Mouse (Mus musculus) ES-Bruce4 (cell line): ENCODE results near the gene Dnajc5. TPM values are rescaled to one million over a fixed set of nuclear protein-coding genes. Genes with fewer than 3 reads are reported as not detected.
A peak's percentile ranks its signal among the peaks of the same experiment; 100 is the strongest.

ENCODE experiments used
- H3K27ac ChIP-seq: 2 replicates; pipeline ENCODE4 v1.5.1; 2012; ENCODE audit warnings: low read length, inconsistent platforms; ENCODE audit not compliant: insufficient read depth
- H3K27me3 ChIP-seq: 2 replicates; pipeline ENCODE4 v1.6.1; 2012; ENCODE audit warnings: mild to moderate bottlenecking, low read length, inconsistent platforms; ENCODE audit not compliant: control insufficient read depth, poor library complexity, insufficient read depth, severe bottlenecking
- H3K36me3 ChIP-seq: 2 replicates; pipeline ENCODE4 v1.6.1; 2012; ENCODE audit warnings: inconsistent platforms, mild to moderate bottlenecking, low read length, moderate library complexity; ENCODE audit not compliant: control insufficient read depth, poor library complexity, insufficient read depth, severe bottlenecking
- H3K4me1 ChIP-seq: one replicate; pipeline ENCODE4 v1.8.1; 2011; ENCODE audit warnings: low read length; ENCODE audit not compliant: control insufficient read depth, insufficient read depth
- H3K4me3 ChIP-seq: 2 replicates; pipeline ENCODE4 v1.5.1; 2011; ENCODE audit warnings: low read depth, mild to moderate bottlenecking, low read length
- H3K9ac ChIP-seq: 2 replicates; pipeline ENCODE4 v1.6.1; 2012; ENCODE audit warnings: low read depth, mild to moderate bottlenecking, inconsistent platforms; ENCODE audit not compliant: poor library complexity, severe bottlenecking
- H3K9me3 ChIP-seq: replicated peaks from 2 replicates; pipeline ENCODE4 v1.6.1; 2012; ENCODE audit warnings: mild to moderate bottlenecking, low read length, inconsistent platforms; ENCODE audit not compliant: control insufficient read depth, poor library complexity, insufficient read depth, severe bottlenecking
- CTCF ChIP-seq: IDR thresholded peaks from one replicate; pipeline ENCODE4 v1.8.1; 2011; ENCODE audit warnings: low read depth, low read length
- EP300 ChIP-seq: IDR thresholded peaks from 2 replicates; pipeline ENCODE4 v1.6.1; 2011; ENCODE audit warnings: low read depth, low read length; ENCODE audit not compliant: insufficient read depth
- POLR2A ChIP-seq: IDR thresholded peaks from one replicate; pipeline ENCODE4 v1.8.1; 2011; ENCODE audit warnings: low read length; ENCODE audit not compliant: insufficient read depth
- polyA plus RNA-seq: library from polyadenylated mRNA; stranded (reverse); fragments of >200 nt; gene quantifications from 2 replicates; pipeline ENCODE4 v1.2.4, GENCODE M21; 2011; ENCODE audit warnings: low read depth; ENCODE audit not compliant: missing spikeins, insufficient read depth, insufficient read length

Gene Dnajc5
- polyA plus RNA-seq, 1 experiment, result 59.0 TPM

DNA sequence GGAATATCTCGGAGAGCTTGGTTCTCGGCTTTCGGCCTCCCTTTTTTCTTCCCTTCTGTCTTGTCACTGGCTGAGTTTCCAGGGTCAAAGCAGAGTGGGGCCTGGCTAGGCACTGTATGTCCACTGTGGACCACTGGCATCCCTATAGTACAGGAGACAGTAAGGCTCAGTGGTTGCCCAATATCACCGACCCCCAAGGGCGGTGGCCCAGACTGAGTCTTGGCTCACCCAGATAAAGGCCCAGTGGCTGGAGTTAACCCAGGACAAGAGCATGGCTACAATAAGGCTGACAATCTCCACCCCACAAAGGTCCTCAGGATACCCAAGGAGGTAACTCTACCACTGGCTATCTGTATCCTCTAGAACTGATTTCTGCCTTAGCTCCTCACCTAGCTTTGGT lies 70.2 kb downstream of the Dnajc5 start:
- Histone ChIP-seq H3K9ac (no peak overlapping the region), H3K9me3 (no peaks in the 10 kb centered on the region), H3K27me3 (no peaks in the 10 kb centered on the region), H3K4me1 (no peaks in the 10 kb centered on the region), H3K36me3 (peaks cover 8% of the 10 kb centered on the region; the same call in 1 of the 2 replicates), H3K4me3 (no peak overlapping the region), H3K27ac (no peak overlapping the region)
- no peak for TF ChIP-seq CTCF
- no peak for TF ChIP-seq POLR2A
- no peak for TF ChIP-seq EP300

DNA sequence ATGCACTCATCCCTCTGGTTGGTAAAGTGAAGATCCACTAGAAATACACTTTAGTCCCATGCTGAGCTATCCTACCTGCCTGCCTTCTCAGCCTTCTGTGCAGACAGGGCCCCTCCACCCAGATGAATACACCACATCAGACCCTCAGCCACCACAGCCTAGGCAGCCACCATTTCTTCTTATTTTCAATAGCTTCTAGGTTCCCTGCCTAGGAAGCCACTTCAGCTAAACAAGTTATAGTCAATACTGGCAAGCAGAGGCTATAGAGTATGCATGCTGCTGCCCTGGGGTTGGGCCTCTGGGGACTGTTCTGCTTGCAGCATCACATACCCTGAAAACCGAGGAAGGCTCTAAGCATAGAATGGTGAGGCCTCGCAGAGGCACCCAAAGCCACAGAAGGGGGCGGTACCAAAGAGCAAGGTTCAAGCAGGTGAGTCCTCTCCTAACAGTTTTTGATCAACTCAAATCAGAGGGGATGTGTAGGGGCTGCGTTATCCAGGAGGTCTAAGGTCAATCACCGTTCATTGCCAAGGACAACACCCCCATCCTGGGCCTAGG lies 71.3 kb downstream of the Dnajc5 start, which contains the start of gene Prpf6:
TSS of gene Prpf6 (plus strand) at position 341 of the 558 bp plus-strand sequence.
- H3K27ac ChIP-seq, result no peak within 1 kb of the TSS
- H3K4me1 ChIP-seq, result no peaks in the 10 kb centered on the region
- H3K9ac ChIP-seq, result peak within 1 kb of the TSS; percentile 98
- H3K27me3 ChIP-seq, result no peaks in the 10 kb centered on the region
- TF ChIP-seq POLR2A (no peak), EP300 (no peak), CTCF (no peak)
- no peaks in the 10 kb centered on the region for H3K9me3 ChIP-seq
- H3K36me3 ChIP-seq, result peaks cover 8% of the 10 kb centered on the region; the same call in 1 of the 2 replicates
- peak within 1 kb of the TSS; percentile 89 for H3K4me3 ChIP-seq

DNA sequence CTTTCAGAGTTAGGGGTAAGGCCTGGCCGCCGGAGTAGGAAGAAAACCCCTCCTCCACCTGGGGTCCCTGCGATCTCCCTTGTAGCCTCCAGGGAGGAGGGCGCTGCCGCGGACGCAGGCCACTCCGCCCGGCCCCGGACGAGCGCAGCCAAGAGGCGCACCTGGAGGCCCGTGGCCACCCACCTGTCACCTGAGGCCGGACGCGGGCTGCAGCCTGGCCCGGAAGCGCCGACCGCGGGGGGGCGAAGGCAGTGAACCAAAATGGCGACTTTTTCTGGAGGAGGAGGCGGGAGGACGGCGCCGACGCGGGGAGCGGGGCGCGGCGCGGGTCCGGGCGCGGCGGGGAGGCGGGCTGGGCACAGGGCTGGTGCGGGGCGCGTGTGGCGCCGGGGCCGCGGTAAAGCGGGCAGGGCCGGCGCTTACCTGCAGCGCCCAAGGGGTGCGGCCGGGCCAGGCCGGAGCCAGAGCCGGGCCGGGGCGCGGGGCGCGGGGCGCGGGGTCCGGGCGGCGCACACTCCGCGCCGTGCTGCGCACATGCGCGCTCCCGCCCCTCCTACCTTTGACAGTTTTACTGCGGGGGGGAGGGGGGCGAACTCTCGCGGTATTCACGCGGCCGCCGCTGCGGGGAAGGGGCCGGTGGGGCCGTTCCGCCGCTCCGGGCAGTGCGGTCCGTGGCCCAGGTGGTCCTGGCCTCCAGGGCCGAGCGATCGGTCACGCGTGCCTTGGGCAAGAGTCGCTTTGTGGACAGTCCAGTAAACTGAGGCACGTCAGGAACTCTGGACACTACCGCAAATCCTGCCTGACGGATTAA lies 72.2 kb downstream of the Dnajc5 start, which contains the start of gene Zfp512b:
TSS of gene Zfp512b (minus strand) at position 573 of the 811 bp plus-strand sequence.
- H3K4me3 ChIP-seq, result peak within 1 kb of the TSS; percentile 89
- peak within 1 kb of the TSS; percentile 98 for H3K9ac ChIP-seq
- no peaks in the 10 kb centered on the region for H3K4me1 ChIP-seq
- no peaks in the 10 kb centered on the region for H3K27me3 ChIP-seq
- TF ChIP-seq EP300, result no peak
- TF ChIP-seq POLR2A, result peak; percentile 60
- H3K9me3 ChIP-seq, result no peaks in the 10 kb centered on the region
- no peak within 1 kb of the TSS for H3K27ac ChIP-seq
- H3K36me3 ChIP-seq, result 0 out of 2 replicates have a peak, but pooled peaks cover 2% of the 10 kb centered on the region

DNA sequence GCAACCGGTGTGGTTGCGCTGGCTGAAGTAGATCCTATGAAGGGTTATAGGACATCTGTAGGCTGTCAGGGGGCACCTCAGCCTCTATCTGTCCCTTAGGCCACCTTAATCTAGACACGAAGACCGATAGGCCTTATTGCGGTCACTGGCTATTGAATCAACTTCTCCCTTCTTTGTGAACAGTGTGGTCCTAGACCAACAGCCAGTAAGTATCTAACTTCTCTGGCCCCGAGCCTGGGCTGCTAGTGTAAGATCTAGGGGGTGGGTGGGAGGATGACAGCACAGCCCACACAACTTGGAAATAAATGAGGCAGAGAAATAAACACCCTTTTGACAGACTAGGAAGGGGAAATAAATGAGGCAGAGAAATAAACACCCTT lies 72.7 kb downstream of the Dnajc5 start:
- H3K9ac ChIP-seq, result peak overlapping the region; percentile 98
- H3K27me3 ChIP-seq, result no peaks in the 10 kb centered on the region
- 0 out of 2 replicates have a peak, but pooled peaks cover 2% of the 10 kb centered on the region for H3K36me3 ChIP-seq
- H3K4me3 ChIP-seq, result peak overlapping the region; percentile 89
- no peaks in the 10 kb centered on the region for H3K9me3 ChIP-seq
- no peaks in the 10 kb centered on the region for H3K4me1 ChIP-seq
- TF ChIP-seq POLR2A, result no peak
- TF ChIP-seq CTCF, result no peak
- no peak for TF ChIP-seq EP300
- no peak overlapping the region for H3K27ac ChIP-seq

DNA sequence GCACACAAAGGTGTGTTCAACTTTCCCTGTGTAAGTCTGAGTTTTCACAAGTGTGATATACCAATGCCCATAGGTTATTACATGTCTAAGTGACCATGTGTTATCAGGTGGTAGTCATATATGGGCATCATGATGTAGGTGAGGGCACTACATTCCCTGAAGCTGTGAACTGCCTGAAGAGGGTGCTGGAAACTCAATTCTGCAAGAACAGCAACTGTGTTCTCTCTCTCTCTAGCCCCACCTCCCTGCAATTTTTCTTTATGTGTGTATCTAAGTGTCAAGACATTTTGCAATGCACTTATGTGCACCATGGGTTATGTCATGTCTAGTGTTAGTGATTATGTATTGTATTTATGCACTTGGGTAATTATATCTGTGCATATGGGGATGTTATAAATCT lies 73.7 kb downstream of the Dnajc5 start:
- no peak overlapping the region for H3K27ac ChIP-seq
- H3K9me3 ChIP-seq, result no peaks in the 10 kb centered on the region
- H3K4me3 ChIP-seq, result no peak overlapping the region
- 0 out of 2 replicates have a peak, but pooled peaks cover 2% of the 10 kb centered on the region for H3K36me3 ChIP-seq
- no peak overlapping the region for H3K9ac ChIP-seq
- no peak for TF ChIP-seq CTCF
- TF ChIP-seq POLR2A, result no peak
- no peak for TF ChIP-seq EP300
- H3K27me3 ChIP-seq, result no peaks in the 10 kb centered on the region
- H3K4me1 ChIP-seq, result no peaks in the 10 kb centered on the region
